Mouse (Mus musculus): ENCODE measurements at regions not wholly inside any gene's neighbourhood (a gene's known extent, or its start where the extent isn't known, plus 50 kb on each side); places are given as distances from the start of the nearest gene placed in this dataset.

GRCm38 (mm10) chr15:36347333-36347845, 660.2 kb downstream of the Zfp706 start:
- no peak for DNase-seq (ENCODE audit: low spot score)

GRCm38 (mm10) chr15:36346126-36346525, 661.4 kb downstream of the Zfp706 start:
- no peak for DNase-seq (ENCODE audit: low spot score)

- DNase-seq (ENCODE audit: low spot score) = no peak
These were observed 662.2 kb downstream of the Zfp706 start for GRCm38 (mm10) chr15:36345413-36345812.

- no peak for DNase-seq (ENCODE audit: low spot score)
These were observed 667.5 kb downstream of the Zfp706 start for GRCm38 (mm10) chr15:36339971-36340550.

GRCm38 (mm10) chr15:36338766-36339165, 668.8 kb downstream of the Zfp706 start:
- no peak for DNase-seq (ENCODE audit: low spot score)

GRCm38 (mm10) chr15:36336857-36337256, 670.7 kb downstream of the Zfp706 start:
- DNase-seq (ENCODE audit: low spot score) = no peak

GRCm38 (mm10) chr15:36335116-36335515, 672.5 kb downstream of the Zfp706 start:
- DNase-seq (ENCODE audit: low spot score) = no peak

- no peak for DNase-seq (ENCODE audit: low spot score)
These were observed 673.0 kb downstream of the Zfp706 start for GRCm38 (mm10) chr15:36334436-36335113.

GRCm38 (mm10) chr15:36333857-36334256, 673.7 kb downstream of the Zfp706 start:
- DNase-seq (ENCODE audit: low spot score) = no peak

GRCm38 (mm10) chr15:36333265-36333664, 674.3 kb downstream of the Zfp706 start:
- no peak for DNase-seq (ENCODE audit: low spot score)

Measured in ovary, postnatal 14 days (tissue).